ENCODE assay signal across 8 mouse cellular contexts in genomic region chr5:8622071-8622595, GRCm38 (mm10). TPM values are rescaled to one million over a fixed set of nuclear protein-coding genes. Genes with fewer than 3 reads are reported as not detected.
A peak's percentile ranks its signal among the peaks of the same experiment; 100 is the strongest.
DNase-seq lines count a peak whose midpoint lies in the region; ATAC-seq and TF ChIP-seq lines count a peak whose summit lies in the region.

No protein-coding gene starts in this region.

- no peak for TF ChIP-seq CTCF in E14TG2a.4 (conservative IDR thresholded peaks at IDR 0.05; ENCODE audit: low read length)
- TF ChIP-seq CTCF in liver, embryonic 14.5 days (IDR thresholded peaks at IDR 0.05; ENCODE audit: low read depth): no peak
- TF ChIP-seq CTCF in stomach, postnatal 0 days (IDR thresholded peaks at IDR 0.05; ENCODE audit: low read depth): no peak

- H3K9me3 ChIP-seq in E14TG2a.4 (ENCODE audit: low read length): no peaks in the 10 kb centered on the region
- no peaks in the 10 kb centered on the region for H3K9me3 ChIP-seq in forebrain, embryonic 14.5 days (replicated peaks; ENCODE audit: control insufficient read depth, low read length)
- no peaks in the 10 kb centered on the region for H3K9me3 ChIP-seq in liver, embryonic 14.5 days (ENCODE audit: control insufficient read depth, low read length)
- no peaks in the 10 kb centered on the region for H3K9me3 ChIP-seq in stomach, postnatal 0 days (ENCODE audit: control insufficient read depth, low read length)

- peak overlapping the region; percentile 72 for H3K4me2 ChIP-seq in forebrain, embryonic 14.5 days (ENCODE audit: low read length)
- H3K4me2 ChIP-seq in liver, embryonic 14.5 days (ENCODE audit: low read depth): peak overlapping the region; percentile 82
- H3K4me2 ChIP-seq in stomach, postnatal 0 days (replicated peaks; ENCODE audit: low read depth): peak overlapping the region; percentile 100

- peak; percentile 69 for ATAC-seq in cerebellum, adult (ENCODE audit: insufficient number of reproducible peaks, low FRiP score, low TSS enrichment)
- peak; percentile 71 for ATAC-seq in forebrain, embryonic 14.5 days
- peak; percentile 38 for ATAC-seq in liver, embryonic 14.5 days (ENCODE audit: insufficient read depth)
- peak; percentile 71 for ATAC-seq in stomach, postnatal 0 days (ENCODE audit: low FRiP score, low TSS enrichment)

- peak overlapping the region; percentile 97 for H3K4me3 ChIP-seq in E14TG2a.4 (replicated peaks; ENCODE audit: low read length)
- peak overlapping the region; percentile 94 for H3K4me3 ChIP-seq in forebrain, embryonic 14.5 days (ENCODE audit: low read depth, low read length)
- H3K4me3 ChIP-seq in liver, embryonic 14.5 days (ENCODE audit: insufficient read depth in 1 of 2, low read depth in 2 of 2, low read length in 2 of 2): peak overlapping the region; percentile 62 to 64
- peak overlapping the region; percentile 77 for H3K4me3 ChIP-seq in stomach, postnatal 0 days (ENCODE audit: low read depth, low read length)

- no peak for TF ChIP-seq EP300 in liver, embryonic 14.5 days (IDR thresholded peaks at IDR 0.05; ENCODE audit: low read depth)
- TF ChIP-seq EP300 in stomach, postnatal 0 days (optimal IDR thresholded peaks at IDR 0.05): no peak

- peaks cover 9% of the 10 kb centered on the region for H3K27me3 ChIP-seq in E14TG2a.4 (ENCODE audit: insufficient read depth, low read length)
- H3K27me3 ChIP-seq in forebrain, embryonic 14.5 days (replicated peaks; ENCODE audit: control insufficient read depth, insufficient read depth, low read length): no peaks in the 10 kb centered on the region
- H3K27me3 ChIP-seq in liver, embryonic 14.5 days (ENCODE audit: control insufficient read depth, insufficient read depth, low read length): peaks cover 20% of the 10 kb centered on the region
- H3K27me3 ChIP-seq in stomach, postnatal 0 days (ENCODE audit: control insufficient read depth, insufficient read depth, low read length): no peaks in the 10 kb centered on the region

- under 1% methylated on average over 30 of the region's 49 CpGs for WGBS in forebrain, embryonic 14.5 days
- 1% methylated on average over 37 of the region's 49 CpGs for WGBS in large intestine, adult 2 months
- WGBS in liver, embryonic 14.5 days (ENCODE audit: insufficient replicate concordance): 0% methylated on average over 44 of the region's 49 CpGs
- 1% methylated on average over 25 of the region's 49 CpGs for WGBS in stomach, postnatal 0 days

- intact Hi-C loops in heart, postnatal 25 days (cut with DNase I): no loop called here

- no peaks in the 10 kb centered on the region for H3K36me3 ChIP-seq in E14TG2a.4 (ENCODE audit: insufficient read depth, low read length)
- H3K36me3 ChIP-seq in forebrain, embryonic 14.5 days (ENCODE audit: control insufficient read depth, insufficient read depth, low read length): no peaks in the 10 kb centered on the region
- no peaks in the 10 kb centered on the region for H3K36me3 ChIP-seq in liver, embryonic 14.5 days (replicated peaks; ENCODE audit: control insufficient read depth, insufficient read depth, low read depth)
- H3K36me3 ChIP-seq in stomach, postnatal 0 days (ENCODE audit: control insufficient read depth, insufficient read depth, low read length): no peaks in the 10 kb centered on the region

- DNase-seq in forebrain, embryonic 14.5 days (ENCODE audit: low spot score): peak; percentile 63
- peak; percentile 11 for DNase-seq in heart, postnatal 25 days (ENCODE audit: low spot score)
- DNase-seq in large intestine, adult 2 months (ENCODE audit: low read depth, low spot score): peak; percentile 28
- no peak for DNase-seq in liver, embryonic 14.5 days (ENCODE audit: low read depth in 3 of 3, low spot score in 3 of 3)
- DNase-seq in natural killer cell, adult 2 months (ENCODE audit: low spot score in 2 of 2): peak; percentile 37 to 43
- peak; percentile 54 for DNase-seq in stomach, postnatal 0 days (ENCODE audit: low spot score)

- peak overlapping the region; percentile 88 for H3K27ac ChIP-seq in forebrain, embryonic 14.5 days (ENCODE audit: low read depth, low read length)
- no peak overlapping the region for H3K27ac ChIP-seq in liver, embryonic 14.5 days
- H3K27ac ChIP-seq in stomach, postnatal 0 days (replicated peaks): 0 out of 2 replicates have a peak overlapping the region, but pooled peaks have one; percentile 24

- peak overlapping the region; percentile 92 for H3K9ac ChIP-seq in forebrain, embryonic 14.5 days (ENCODE audit: low read length)
- H3K9ac ChIP-seq in liver, embryonic 14.5 days (replicated peaks): 0 out of 2 replicates have a peak overlapping the region, but pooled peaks have one; percentile 9
- H3K9ac ChIP-seq in stomach, postnatal 0 days (ENCODE audit: low read length): peak overlapping the region; percentile 61

- peaks cover 5% of the 10 kb centered on the region for H3K4me1 ChIP-seq in E14TG2a.4 (replicated peaks; ENCODE audit: low read depth, low read length)
- 0 out of 2 replicates have a peak, but pooled peaks cover 3% of the 10 kb centered on the region for H3K4me1 ChIP-seq in forebrain, embryonic 14.5 days (ENCODE audit: control insufficient read depth, insufficient read depth, low read length)
- H3K4me1 ChIP-seq in liver, embryonic 14.5 days (replicated peaks; ENCODE audit: control insufficient read depth in 2 of 2, insufficient read depth in 2 of 2, low read length in 1 of 2): no peaks in the 10 kb centered on the region
- no peaks in the 10 kb centered on the region for H3K4me1 ChIP-seq in stomach, postnatal 0 days (replicated peaks; ENCODE audit: control insufficient read depth, insufficient read depth)

RNA-seq across cellular contexts. Expression of gene Rundc3b, which starts 0.6 kb away (rescaled TPM):
- 31.4 and 37.5 TPM in 2 replicates for polyA plus RNA-seq in forebrain, embryonic 14.5 days (2014; fragmentation: Nextera tagmentation; extraction: Ambion mirVana)
- under 1 TPM; 0.36 to 0.57 TPM for total RNA-seq in heart, postnatal 25 days (2021)
- 2.8 and 3.4 TPM in 2 replicates for polyA plus RNA-seq in large intestine, adult 2 months (2012; rRNA removed)
- polyA plus RNA-seq in liver, embryonic 14.5 days (2012; rRNA removed): 0.06 and 0.10 TPM in 2 replicates
- polyA plus RNA-seq in liver, embryonic 14.5 days (2014; fragmentation: Nextera tagmentation; extraction: Ambion mirVana): 0.06 and 0.13 TPM in 2 replicates
- polyA plus RNA-seq in stomach, postnatal 0 days (2015; fragmentation: Nextera tagmentation; extraction: Ambion mirVana): 0.93 TPM in 2 replicates

RNA-seq across cellular contexts. Expression of gene Abcb1a, which starts 37.7 kb away (rescaled TPM):
- polyA plus RNA-seq in forebrain, embryonic 14.5 days (2014; fragmentation: Nextera tagmentation; extraction: Ambion mirVana): 1.4 and 1.8 TPM in 2 replicates
- total RNA-seq in heart, postnatal 25 days (2021): 10 to 100 TPM in 1 of 2 experiments, 1 to 10 TPM in 1; 8.1 to 11.9 TPM
- polyA plus RNA-seq in large intestine, adult 2 months (2012; rRNA removed): 30.2 and 30.5 TPM in 2 replicates
- polyA plus RNA-seq in liver, embryonic 14.5 days (2012; rRNA removed): 0.60 and 0.74 TPM in 2 replicates
- 0.50 and 0.53 TPM in 2 replicates for polyA plus RNA-seq in liver, embryonic 14.5 days (2014; fragmentation: Nextera tagmentation; extraction: Ambion mirVana)
- polyA plus RNA-seq in stomach, postnatal 0 days (2015; fragmentation: Nextera tagmentation; extraction: Ambion mirVana): 0.85 and 1.8 TPM in 2 replicates

Comparison
In these comparisons a context has a peak if more than half of its experiments do, and no peak if none do; other contexts are left out.
1. DNase-seq: peak in forebrain, embryonic 14.5 days (single experiment), heart, postnatal 25 days (single experiment), large intestine, adult 2 months (single experiment), natural killer cell, adult 2 months (2 of 2) and stomach, postnatal 0 days (single experiment); none in liver, embryonic 14.5 days (0 of 3).
2. H3K9ac ChIP-seq: peak in every context shown above with its lines; median percentile 92 in forebrain, embryonic 14.5 days; 61 in stomach, postnatal 0 days; 9 in liver, embryonic 14.5 days.
3. RNA of gene Abcb1a, which starts 37.7 kb away (polyA plus RNA-seq): 30.2 to 30.5 TPM in large intestine, adult 2 months; 0.85 to 1.8 TPM in stomach, postnatal 0 days, 1.4 to 1.8 TPM in forebrain, embryonic 14.5 days and 0.50 to 0.74 TPM in liver, embryonic 14.5 days; every median in the first group is over 10 times any median in the second.
4. Peak in every context shown above with its lines, with median percentiles within 50 percentile points of each other: H3K4me3 ChIP-seq, ATAC-seq and H3K4me2 ChIP-seq.